Mouse (Mus musculus) stomach, postnatal 0 days (tissue): ENCODE data around the gene Blcap. TPM values are rescaled to one million over a fixed set of nuclear protein-coding genes. Genes with fewer than 3 reads are reported as not detected.

ENCODE experiments used
- ATAC-seq: fragments of 200-750 bp; cut with Nextera tagmentation; 2 replicates; pipeline ENCODE4 v1.8.0; 2017; ENCODE audit not compliant: low FRiP score, low TSS enrichment
- DNase-seq: peaks from one replicate; pipeline ENCODE4 v3.0.0-alpha.2; 2016; ENCODE audit warnings: low spot score
- H3K27ac ChIP-seq: fragments of 300-500 bp; sonication (generic); replicated peaks from 2 replicates; pipeline ENCODE4 v1.5.1; 2014; ENCODE audit warnings: mild to moderate bottlenecking, control low read depth
- H3K27me3 ChIP-seq: fragments of 300-500 bp; sonication (generic); 2 replicates; pipeline ENCODE4 v1.6.1; 2014; ENCODE audit warnings: low read length; ENCODE audit not compliant: control insufficient read depth, insufficient read depth
- H3K36me3 ChIP-seq: fragments of 300-500 bp; sonication (generic); 2 replicates; pipeline ENCODE4 v1.6.1; 2014; ENCODE audit warnings: low read length, mixed read lengths; ENCODE audit not compliant: control insufficient read depth, insufficient read depth
- H3K4me1 ChIP-seq: fragments of 300-500 bp; sonication (generic); replicated peaks from 2 replicates; pipeline ENCODE4 v1.6.1; 2014; ENCODE audit warnings: antibody characterized with exemption; ENCODE audit not compliant: control insufficient read depth, insufficient read depth
- H3K4me2 ChIP-seq: fragments of 300-500 bp; sonication (generic); replicated peaks from 2 replicates; pipeline ENCODE4 v1.6.1; 2014; ENCODE audit warnings: low read depth, mild to moderate bottlenecking, control low read depth, moderate library complexity
- H3K4me3 ChIP-seq: fragments of 300-500 bp; sonication (generic); 2 replicates; pipeline ENCODE4 v1.5.1; 2014; ENCODE audit warnings: low read depth, low read length, control low read depth
- H3K9ac ChIP-seq: fragments of 300-500 bp; sonication (generic); 2 replicates; pipeline ENCODE4 v1.6.1; 2014; ENCODE audit warnings: mild to moderate bottlenecking, low read length, control low read depth, mixed read lengths
- H3K9me3 ChIP-seq: fragments of 300-500 bp; sonication (generic); 2 replicates; pipeline ENCODE4 v1.6.1; 2016; ENCODE audit warnings: low read length; ENCODE audit not compliant: control insufficient read depth
- CTCF ChIP-seq: IDR thresholded peaks from 2 replicates; pipeline ENCODE4 v1.5.1; 2016; ENCODE audit warnings: antibody characterized with exemption, low read depth, mild to moderate bottlenecking, moderate library complexity
- EP300 ChIP-seq: optimal IDR thresholded peaks from 2 replicates; pipeline ENCODE3; 2016; ENCODE audit warnings: antibody characterized with exemption
- WGBS: fragments of 180-500 bp; shearing (Covaris S2); extraction: QIAGEN DNeasy Blood & Tissue Kit; methylation state at CpG from one replicate; pipeline ENCODE4 v1.1.7; 2014; 5-methylcytosine and 5-hydroxymethylcytosine counted together
- polyA plus RNA-seq: library from polyadenylated mRNA; unstranded; fragments of >200 nt; fragmentation: Nextera tagmentation; extraction: Ambion mirVana; gene quantifications from 2 replicates; pipeline ENCODE4 v1.2.1, GENCODE M21; 2015

Blcap gene
- polyA plus RNA-seq, 1 experiment from 2014 or later = 30.0 TPM

GRCm38 (mm10) chr2:157558051-157558450, 13.0 kb downstream of the Blcap start:
- Histone ChIP-seq H3K27ac (no peak overlapping the region), H3K9ac (no peak overlapping the region), H3K4me1 (no peaks in the 10 kb centered on the region)

GRCm38 (mm10) chr2:157556074-157556698, 14.9 kb downstream of the Blcap start:
- Histone ChIP-seq H3K36me3 (0 out of 2 replicates have a peak, but pooled peaks cover 3% of the 10 kb centered on the region), H3K4me2 (no peak overlapping the region), H3K27me3 (no peaks in the 10 kb centered on the region), H3K27ac (peak overlapping the region; percentile 45; the same call in 1 of the 2 replicates), H3K9ac (no peak overlapping the region), H3K4me1 (no peaks in the 10 kb centered on the region; the same call in 1 of the 2 replicates), H3K9me3 (0 out of 2 replicates have a peak, but pooled peaks cover 7% of the 10 kb centered on the region), H3K4me3 (no peak overlapping the region)
- TF ChIP-seq EP300 (no peak), CTCF (no peak)
- 40% methylated on average over 5 of the region's 5 CpGs for WGBS
- DNase-seq (no peak), ATAC-seq (no peak)

More at GRCm38 (mm10) chr2:157558051-157558450, 13.0 kb downstream of the Blcap start:
- DNase-seq (no peak), ATAC-seq (no peak)
- no peak overlapping the region for H3K4me3 ChIP-seq
- TF ChIP-seq EP300 = no peak
- WGBS = 85% methylated on average over 9 of the region's 9 CpGs
- H3K4me2 ChIP-seq = no peak overlapping the region
- peaks cover 7% of the 10 kb centered on the region; the same call in 1 of the 2 replicates for H3K36me3 ChIP-seq
- no peaks in the 10 kb centered on the region for H3K27me3 ChIP-seq
- H3K9me3 ChIP-seq = 0 out of 2 replicates have a peak, but pooled peaks cover 7% of the 10 kb centered on the region

GRCm38 (mm10) chr2:157552158-157552886, 18.8 kb downstream of the Blcap start:
- ATAC-seq (peak; percentile 89), DNase-seq (peak; percentile 51)
- H3K27ac ChIP-seq = 0 out of 2 replicates have a peak overlapping the region, but pooled peaks have one; percentile 45
- H3K9ac ChIP-seq = no peak overlapping the region
- H3K36me3 ChIP-seq = no peaks in the 10 kb centered on the region
- H3K4me1 ChIP-seq = no peaks in the 10 kb centered on the region; the same call in 1 of the 2 replicates
- no peak overlapping the region for H3K4me2 ChIP-seq
- H3K27me3 ChIP-seq = no peaks in the 10 kb centered on the region
- no peak overlapping the region for H3K4me3 ChIP-seq
- no peaks in the 10 kb centered on the region for H3K9me3 ChIP-seq
- WGBS = 41% methylated on average over 10 of the region's 10 CpGs
- TF ChIP-seq CTCF = no peak
- no peak for TF ChIP-seq EP300

GRCm38 (mm10) chr2:157550292-157550691, 20.8 kb downstream of the Blcap start:
- ATAC-seq = no peak
- no peak overlapping the region for H3K9ac ChIP-seq
- no peaks in the 10 kb centered on the region; the same call in 1 of the 2 replicates for H3K4me1 ChIP-seq
- no peaks in the 10 kb centered on the region for H3K36me3 ChIP-seq
- H3K27me3 ChIP-seq = no peaks in the 10 kb centered on the region
- H3K9me3 ChIP-seq = no peaks in the 10 kb centered on the region
- 75% methylated on average over 4 of the region's 4 CpGs for WGBS
- no peak overlapping the region for H3K4me3 ChIP-seq
- no peak overlapping the region for H3K27ac ChIP-seq
- H3K4me2 ChIP-seq = no peak overlapping the region
- no peak for DNase-seq
- TF ChIP-seq CTCF = no peak

GRCm38 (mm10) chr2:157546686-157547085, 24.4 kb downstream of the Blcap start:
- no peak overlapping the region for H3K4me2 ChIP-seq
- no peaks in the 10 kb centered on the region for H3K36me3 ChIP-seq
- H3K4me3 ChIP-seq = no peak overlapping the region
- H3K9ac ChIP-seq = no peak overlapping the region
- no peaks in the 10 kb centered on the region for H3K9me3 ChIP-seq
- H3K4me1 ChIP-seq = no peaks in the 10 kb centered on the region
- no peaks in the 10 kb centered on the region for H3K27me3 ChIP-seq
- DNase-seq = no peak
- no peak overlapping the region for H3K27ac ChIP-seq
- no peak for ATAC-seq
- no peak for TF ChIP-seq CTCF
- TF ChIP-seq EP300 = no peak
